Mouse (Mus musculus) kidney, postnatal 25 days (tissue): ENCODE measurements at regions not wholly inside any gene's neighbourhood (a gene's known extent, or its start where the extent isn't known, plus 50 kb on each side); places are given as distances from the start of the nearest gene placed in this dataset.

Experiments used
- DNase-seq, 2 experiments: peaks; one replicate each; pipeline ENCODE4 v3.0.0; 2021; ENCODE audit warnings: mixed read lengths in 2 of 2

DNA sequence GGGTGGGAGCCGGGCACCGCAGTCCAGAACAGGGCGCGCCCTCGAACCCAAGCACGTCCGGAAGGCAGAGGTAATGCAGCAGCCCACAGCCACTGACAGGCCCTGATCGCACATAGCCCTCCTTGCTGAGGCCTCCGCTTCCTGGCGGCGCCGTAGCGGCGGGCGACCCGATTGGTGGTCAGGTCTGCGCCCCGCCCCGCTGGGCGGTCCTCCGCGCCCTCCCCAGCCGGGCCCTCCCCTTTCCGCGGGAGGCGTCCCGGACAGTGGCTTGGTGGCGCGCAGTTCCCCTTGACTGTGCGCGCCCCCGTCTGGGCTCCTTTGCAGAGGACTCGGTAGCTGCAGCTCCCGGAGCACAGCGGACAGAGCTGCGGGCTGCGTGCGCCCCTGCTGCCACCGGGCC, 375.5 kb upstream of the Asap2 start:
- peak; percentile 52 to 78 for DNase-seq
